Mouse (Mus musculus): ENCODE results near the gene Faap20.
A peak's percentile ranks its signal among the peaks of the same experiment; 100 is the strongest.
"Not testable (repeated sequence)": the region's sequence is repeated elsewhere in the genome, so short reads cannot be mapped to it uniquely, and the experiment has no call there.

Gene Faap20

GRCm38 (mm10) chr4:155245770-155246492 lies 3.7 kb upstream of the Faap20 start:
- no peak for ATAC-seq (ENCODE audit: low TSS enrichment)

- ATAC-seq (ENCODE audit: low TSS enrichment): peak; percentile 59
These were observed 2.9 kb upstream of the Faap20 start for GRCm38 (mm10) chr4:155246691-155247105.

GRCm38 (mm10) chr4:155248054-155248453 lies 1.5 kb upstream of the Faap20 start:
- not testable (repeated sequence) for ATAC-seq (ENCODE audit: low TSS enrichment)

- peak; percentile 48; the same call in 1 of the 2 replicates for ATAC-seq (ENCODE audit: low TSS enrichment)
These were observed 350 bp upstream of the Faap20 start for GRCm38 (mm10) chr4:155249257-155249647.

- ATAC-seq (ENCODE audit: low TSS enrichment): no peak
These were observed 937 bp downstream of the Faap20 start for GRCm38 (mm10) chr4:155250361-155251117.

- ATAC-seq (ENCODE audit: low TSS enrichment): no peak
These were observed 1.5 kb downstream of the Faap20 start for GRCm38 (mm10) chr4:155251147-155251546.

- ATAC-seq (ENCODE audit: low TSS enrichment): no peak
These were observed 2.7 kb downstream of the Faap20 start for GRCm38 (mm10) chr4:155252253-155252652.

- ATAC-seq (ENCODE audit: low TSS enrichment): no peak
These were observed 15.1 kb downstream of the Faap20 start for GRCm38 (mm10) chr4:155264521-155265321.

- ATAC-seq (ENCODE audit: low TSS enrichment): no peak
These were observed 17.5 kb downstream of the Faap20 start for GRCm38 (mm10) chr4:155267047-155267543.

GRCm38 (mm10) chr4:155267639-155268175 lies 18.1 kb downstream of the Faap20 start:
- no peak for ATAC-seq (ENCODE audit: low TSS enrichment)

GRCm38 (mm10) chr4:155268382-155268781 lies 18.8 kb downstream of the Faap20 start:
- ATAC-seq (ENCODE audit: low TSS enrichment): peak; percentile 45; the same call in 1 of the 2 replicates

- no peak for ATAC-seq (ENCODE audit: low TSS enrichment)
These were observed 24.8 kb downstream of the Faap20 start for GRCm38 (mm10) chr4:155274451-155274850.

- peak; percentile 48 for ATAC-seq (ENCODE audit: low TSS enrichment)
These were observed 25.2 kb downstream of the Faap20 start for GRCm38 (mm10) chr4:155274851-155275250.

- no peak for ATAC-seq (ENCODE audit: low TSS enrichment)
These were observed 28.4 kb downstream of the Faap20 start for GRCm38 (mm10) chr4:155277963-155278362.

GRCm38 (mm10) chr4:155279054-155279453 lies 29.5 kb downstream of the Faap20 start:
- ATAC-seq (ENCODE audit: low TSS enrichment): no peak

- ATAC-seq (ENCODE audit: low TSS enrichment): no peak
These were observed 30.5 kb downstream of the Faap20 start for GRCm38 (mm10) chr4:155279926-155280767.

- ATAC-seq (ENCODE audit: low TSS enrichment): no peak
These were observed 31.1 kb downstream of the Faap20 start for GRCm38 (mm10) chr4:155280768-155281121.

GRCm38 (mm10) chr4:155281227-155281626 lies 31.6 kb downstream of the Faap20 start:
- no peak for ATAC-seq (ENCODE audit: low TSS enrichment)

GRCm38 (mm10) chr4:155281652-155282051 lies 32.0 kb downstream of the Faap20 start:
- ATAC-seq (ENCODE audit: low TSS enrichment): peak; percentile 73

- no peak for ATAC-seq (ENCODE audit: low TSS enrichment)
These were observed 32.6 kb downstream of the Faap20 start for GRCm38 (mm10) chr4:155282231-155282630.

GRCm38 (mm10) chr4:155283001-155283503 lies 33.5 kb downstream of the Faap20 start:
- 0 out of 2 replicates have a peak, but pooled peaks have one; percentile 1 for ATAC-seq (ENCODE audit: low TSS enrichment)
